Mouse (Mus musculus) embryonic facial prominence, embryonic 10.5 days (tissue): ENCODE data around the gene Slc9a1. TPM values are rescaled to one million over a fixed set of nuclear protein-coding genes. Genes with fewer than 3 reads are reported as not detected.

Experiments used
- DNase-seq: peaks from one replicate; pipeline ENCODE4 v3.0.0-alpha.2; 2017; ENCODE audit warnings: low spot score
- H3K27ac ChIP-seq: fragments of 300-500 bp; sonication (generic); replicated peaks from 2 replicates; pipeline ENCODE4 v1.5.1; 2016; ENCODE audit warnings: mild to moderate bottlenecking
- H3K27me3 ChIP-seq: fragments of 300-500 bp; sonication (generic); replicated peaks from 2 replicates; pipeline ENCODE4 v1.6.1; 2016; ENCODE audit warnings: low read depth, mild to moderate bottlenecking; ENCODE audit not compliant: poor library complexity, severe bottlenecking
- H3K36me3 ChIP-seq: fragments of 300-500 bp; sonication (generic); replicated peaks from 2 replicates; pipeline ENCODE4 v1.6.1; 2016; ENCODE audit warnings: mild to moderate bottlenecking, moderate library complexity
- H3K4me1 ChIP-seq: fragments of 300-500 bp; sonication (generic); 2 replicates; pipeline ENCODE4 v1.6.1; 2016
- H3K4me3 ChIP-seq: fragments of 300-500 bp; sonication (generic); 2 replicates; pipeline ENCODE4 v1.5.1; 2016; ENCODE audit warnings: mild to moderate bottlenecking, moderate library complexity
- H3K9me3 ChIP-seq: fragments of 300-500 bp; sonication (generic); 2 replicates; pipeline ENCODE4 v1.6.1; 2016; ENCODE audit warnings: mild to moderate bottlenecking
- WGBS: fragments of 180-500 bp; shearing (Covaris S2); methylation state at CpG from one replicate; pipeline ENCODE4 v1.1.7; 2016; 5-methylcytosine and 5-hydroxymethylcytosine counted together
- polyA plus RNA-seq: library from polyadenylated mRNA; unstranded; fragments of >200 nt; fragmentation: Nextera tagmentation; extraction: Ambion mirVana; gene quantifications from 2 replicates; pipeline ENCODE4 v1.2.1, GENCODE M21; 2016

The Slc9a1 gene
- polyA plus RNA-seq, 1 experiment from 2014 or later: 9.0 TPM

GRCm38 (mm10) chr4:133432560-133433171 lies 63.2 kb downstream of the Slc9a1 start:
- Histone ChIP-seq H3K4me3 (peak overlapping the region; percentile 40), H3K9me3 (no peaks in the 10 kb centered on the region), H3K27ac (peak overlapping the region; percentile 57), H3K4me1 (peaks cover 10% of the 10 kb centered on the region), H3K36me3 (no peaks in the 10 kb centered on the region), H3K27me3 (no peaks in the 10 kb centered on the region)
- peak; percentile 43 for DNase-seq
- 28% methylated on average over 17 of the region's 17 CpGs for WGBS

GRCm38 (mm10) chr4:133435921-133436320 lies 66.4 kb downstream of the Slc9a1 start:
- H3K9me3 ChIP-seq: no peaks in the 10 kb centered on the region
- no peak for DNase-seq
- H3K36me3 ChIP-seq: no peaks in the 10 kb centered on the region
- 90% methylated on average over 11 of the region's 11 CpGs for WGBS
- no peak overlapping the region for H3K27ac ChIP-seq
- peaks cover 40% of the 10 kb centered on the region for H3K4me1 ChIP-seq
- no peaks in the 10 kb centered on the region for H3K27me3 ChIP-seq
- no peak overlapping the region for H3K4me3 ChIP-seq

- Histone ChIP-seq H3K4me1 (peaks cover 63% of the 10 kb centered on the region), H3K4me3 (peak overlapping the region; percentile 47), H3K36me3 (no peaks in the 10 kb centered on the region), H3K27me3 (no peaks in the 10 kb centered on the region), H3K9me3 (no peaks in the 10 kb centered on the region), H3K27ac (peak overlapping the region; percentile 90)
- peak; percentile 88 for DNase-seq
- 8% methylated on average over 17 of the region's 17 CpGs for WGBS
These were observed 70.2 kb downstream of the Slc9a1 start for GRCm38 (mm10) chr4:133439460-133440376.

GRCm38 (mm10) chr4:133440377-133440795 lies 70.9 kb downstream of the Slc9a1 start:
- Histone ChIP-seq H3K27ac (peak overlapping the region; percentile 90), H3K27me3 (no peaks in the 10 kb centered on the region), H3K4me3 (peak overlapping the region; percentile 47), H3K9me3 (no peaks in the 10 kb centered on the region), H3K36me3 (no peaks in the 10 kb centered on the region), H3K4me1 (peaks cover 63% of the 10 kb centered on the region)
- DNase-seq: peak; percentile 79
- WGBS: 7% methylated on average over 6 of the region's 6 CpGs

GRCm38 (mm10) chr4:133442194-133442593 lies 72.7 kb downstream of the Slc9a1 start:
- no peak overlapping the region for H3K4me3 ChIP-seq
- no peak for DNase-seq
- no peaks in the 10 kb centered on the region for H3K27me3 ChIP-seq
- H3K36me3 ChIP-seq: no peaks in the 10 kb centered on the region
- no peaks in the 10 kb centered on the region for H3K9me3 ChIP-seq
- H3K27ac ChIP-seq: peak overlapping the region; percentile 84
- WGBS: 32% methylated on average over 3 of the region's 3 CpGs
- peaks cover 63% of the 10 kb centered on the region for H3K4me1 ChIP-seq

- Histone ChIP-seq H3K27ac (peak overlapping the region; percentile 84), H3K4me1 (peaks cover 59% of the 10 kb centered on the region), H3K9me3 (no peaks in the 10 kb centered on the region), H3K27me3 (no peaks in the 10 kb centered on the region), H3K4me3 (no peak overlapping the region), H3K36me3 (no peaks in the 10 kb centered on the region)
- 29% methylated on average over 5 of the region's 5 CpGs for WGBS
- peak; percentile 42 for DNase-seq
These were observed 73.6 kb downstream of the Slc9a1 start for GRCm38 (mm10) chr4:133443085-133443484.

GRCm38 (mm10) chr4:133445727-133446126 lies 76.2 kb downstream of the Slc9a1 start:
- no peak overlapping the region for H3K27ac ChIP-seq
- no peak overlapping the region for H3K4me3 ChIP-seq
- H3K9me3 ChIP-seq: no peaks in the 10 kb centered on the region
- H3K27me3 ChIP-seq: no peaks in the 10 kb centered on the region
- peaks cover 44% of the 10 kb centered on the region for H3K4me1 ChIP-seq
- 86% methylated on average over 5 of the region's 5 CpGs for WGBS
- no peaks in the 10 kb centered on the region for H3K36me3 ChIP-seq
- no peak for DNase-seq

- 69% methylated on average over 5 of the region's 5 CpGs for WGBS
- DNase-seq: no peak
- Histone ChIP-seq H3K4me1 (peaks cover 27% of the 10 kb centered on the region), H3K27ac (0 out of 2 replicates have a peak overlapping the region, but pooled peaks have one; percentile 4), H3K9me3 (no peaks in the 10 kb centered on the region), H3K27me3 (no peaks in the 10 kb centered on the region), H3K36me3 (no peaks in the 10 kb centered on the region), H3K4me3 (no peak overlapping the region)
These were observed 77.9 kb downstream of the Slc9a1 start for GRCm38 (mm10) chr4:133447366-133447765.

- Histone ChIP-seq H3K27me3 (no peaks in the 10 kb centered on the region), H3K4me1 (peaks cover 22% of the 10 kb centered on the region), H3K36me3 (no peaks in the 10 kb centered on the region), H3K4me3 (no peak overlapping the region), H3K27ac (0 out of 2 replicates have a peak overlapping the region, but pooled peaks have one; percentile 16), H3K9me3 (no peaks in the 10 kb centered on the region)
- WGBS: 77% methylated on average over 11 of the region's 11 CpGs
- no peak for DNase-seq
These were observed 78.5 kb downstream of the Slc9a1 start for GRCm38 (mm10) chr4:133447967-133448366.

- peaks cover 14% of the 10 kb centered on the region for H3K4me1 ChIP-seq
- no peaks in the 10 kb centered on the region for H3K27me3 ChIP-seq
- no peaks in the 10 kb centered on the region for H3K36me3 ChIP-seq
- WGBS: 75% methylated on average over 8 of the region's 8 CpGs
- peak overlapping the region; percentile 10; the same call in 1 of the 2 replicates for H3K27ac ChIP-seq
- no peak for DNase-seq
- H3K9me3 ChIP-seq: no peaks in the 10 kb centered on the region
- no peak overlapping the region for H3K4me3 ChIP-seq
These were observed 79.3 kb downstream of the Slc9a1 start for GRCm38 (mm10) chr4:133448708-133449388.

- 20% methylated on average over 13 of the region's 13 CpGs for WGBS
- Histone ChIP-seq H3K27me3 (no peaks in the 10 kb centered on the region), H3K27ac (no peak overlapping the region), H3K4me1 (peaks cover 11% of the 10 kb centered on the region), H3K36me3 (no peaks in the 10 kb centered on the region), H3K9me3 (no peaks in the 10 kb centered on the region), H3K4me3 (no peak overlapping the region)
- DNase-seq: peak; percentile 83
These were observed 80.2 kb downstream of the Slc9a1 start for GRCm38 (mm10) chr4:133449726-133450125.

- H3K27ac ChIP-seq: no peak overlapping the region
- H3K36me3 ChIP-seq: no peaks in the 10 kb centered on the region
- WGBS: 9% methylated on average over 10 of the region's 10 CpGs
- peaks cover 14% of the 10 kb centered on the region for H3K4me1 ChIP-seq
- H3K27me3 ChIP-seq: no peaks in the 10 kb centered on the region
- H3K4me3 ChIP-seq: no peak overlapping the region
- H3K9me3 ChIP-seq: no peaks in the 10 kb centered on the region
- DNase-seq: peak; percentile 85
These were observed 82.0 kb downstream of the Slc9a1 start for GRCm38 (mm10) chr4:133451536-133451935.
